Mouse (Mus musculus): ENCODE data around the gene Olfr960. TPM values are rescaled to one million over a fixed set of nuclear protein-coding genes. Genes with fewer than 3 reads are reported as not detected.

The Olfr960 gene
- not detected in 2 replicates for polyA plus RNA-seq (2014; fragmentation: Nextera tagmentation; extraction: Ambion mirVana)

GRCm38 (mm10) chr9:39621073-39621472 is at the start of gene Olfr960:
Olfr960 (plus strand) TSS chr9:39621373.
- ATAC-seq (ENCODE audit: low FRiP score, low TSS enrichment), result no peak
- Histone ChIP-seq H3K4me3 (replicated peaks; ENCODE audit: low read depth, low read length) (no peak within 1 kb of the TSS), H3K27ac (replicated peaks; ENCODE audit: low read depth, low read length) (no peak within 1 kb of the TSS), H3K36me3 (ENCODE audit: control insufficient read depth, insufficient read depth, low read length) (no peaks in the 10 kb centered on the region), H3K4me2 (ENCODE audit: low read length) (no peak within 1 kb of the TSS), H3K27me3 (ENCODE audit: control insufficient read depth, insufficient read depth, low read length) (no peaks in the 10 kb centered on the region), H3K9ac (replicated peaks; ENCODE audit: low read length) (no peak within 1 kb of the TSS), H3K4me1 (ENCODE audit: control insufficient read depth, insufficient read depth, low read length) (no peaks in the 10 kb centered on the region), H3K9me3 (ENCODE audit: control insufficient read depth, low read length) (no peaks in the 10 kb centered on the region)
- WGBS, result 60% methylated on average over 1 of the region's 1 CpGs
- no peak for DNase-seq

DNA sequence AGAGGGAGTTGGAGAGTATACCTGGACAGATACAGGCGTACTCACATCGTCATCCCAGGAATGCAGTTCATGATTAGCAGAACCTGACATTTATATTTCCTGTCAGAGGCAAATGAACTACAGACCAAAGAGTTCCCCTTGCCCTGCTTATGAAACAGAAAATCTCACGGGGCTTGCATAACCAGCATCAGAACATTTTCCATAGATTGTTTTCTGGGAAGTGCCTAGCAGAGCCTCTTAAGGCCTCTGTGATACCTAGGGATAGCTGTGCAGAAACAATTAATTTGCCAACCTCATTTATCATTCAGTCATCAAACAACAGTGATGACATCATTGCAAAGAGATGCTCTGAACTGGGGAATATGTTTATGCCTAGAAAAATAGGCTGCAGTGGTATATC is 45.7 kb upstream of the Olfr960 start, which contains the start of gene Olfr959:
Gene Olfr959, minus strand, starts transcription at position 101 of the 400 bp plus-strand sequence.
- Histone ChIP-seq H3K9me3 (ENCODE audit: control insufficient read depth, low read length) (no peaks in the 10 kb centered on the region), H3K9ac (replicated peaks; ENCODE audit: low read length) (no peak within 1 kb of the TSS), H3K36me3 (ENCODE audit: control insufficient read depth, insufficient read depth, low read length) (no peaks in the 10 kb centered on the region), H3K4me1 (ENCODE audit: control insufficient read depth, insufficient read depth, low read length) (no peaks in the 10 kb centered on the region), H3K27me3 (ENCODE audit: control insufficient read depth, insufficient read depth, low read length) (no peaks in the 10 kb centered on the region), H3K4me2 (ENCODE audit: low read length) (no peak within 1 kb of the TSS), H3K4me3 (replicated peaks; ENCODE audit: low read depth, low read length) (no peak within 1 kb of the TSS), H3K27ac (replicated peaks; ENCODE audit: low read depth, low read length) (no peak within 1 kb of the TSS)
- DNase-seq (no peak), ATAC-seq (ENCODE audit: low FRiP score, low TSS enrichment) (no peak)
- 91% methylated on average over 3 of the region's 3 CpGs for WGBS

GRCm38 (mm10) chr9:39577050-39577449 is 44.1 kb upstream of the Olfr960 start:
- no peaks in the 10 kb centered on the region for H3K27me3 ChIP-seq (ENCODE audit: control insufficient read depth, insufficient read depth, low read length)
- no peak overlapping the region for H3K27ac ChIP-seq (replicated peaks; ENCODE audit: low read depth, low read length)
- no peak for DNase-seq
- no peak overlapping the region for H3K4me2 ChIP-seq (ENCODE audit: low read length)
- no peak overlapping the region for H3K9ac ChIP-seq (replicated peaks; ENCODE audit: low read length)
- no peaks in the 10 kb centered on the region for H3K36me3 ChIP-seq (ENCODE audit: control insufficient read depth, insufficient read depth, low read length)
- no peak overlapping the region for H3K4me3 ChIP-seq (replicated peaks; ENCODE audit: low read depth, low read length)
- WGBS, result 92% methylated on average over 5 of the region's 5 CpGs
- no peaks in the 10 kb centered on the region for H3K4me1 ChIP-seq (ENCODE audit: control insufficient read depth, insufficient read depth, low read length)
- H3K9me3 ChIP-seq (ENCODE audit: control insufficient read depth, low read length), result no peaks in the 10 kb centered on the region
- no peak for ATAC-seq (ENCODE audit: low FRiP score, low TSS enrichment)

- Histone ChIP-seq H3K27me3 (ENCODE audit: control insufficient read depth, insufficient read depth, low read length) (no peaks in the 10 kb centered on the region), H3K4me2 (ENCODE audit: low read length) (peak overlapping the region; percentile 57), H3K9ac (replicated peaks; ENCODE audit: low read length) (peak overlapping the region; percentile 40), H3K27ac (replicated peaks; ENCODE audit: low read depth, low read length) (peak overlapping the region; percentile 66), H3K4me1 (ENCODE audit: control insufficient read depth, insufficient read depth, low read length) (0 out of 2 replicates have a peak, but pooled peaks cover 3% of the 10 kb centered on the region), H3K9me3 (ENCODE audit: control insufficient read depth, low read length) (no peaks in the 10 kb centered on the region), H3K4me3 (replicated peaks; ENCODE audit: low read depth, low read length) (peak overlapping the region; percentile 36), H3K36me3 (ENCODE audit: control insufficient read depth, insufficient read depth, low read length) (no peaks in the 10 kb centered on the region)
- ATAC-seq (ENCODE audit: low FRiP score, low TSS enrichment), result peak; percentile 92
- WGBS, result 0% methylated on average over 19 of the region's 19 CpGs
- DNase-seq, result peak; percentile 85
These were observed 18.4 kb upstream of the Olfr960 start for GRCm38 (mm10) chr9:39602536-39603332.

DNA sequence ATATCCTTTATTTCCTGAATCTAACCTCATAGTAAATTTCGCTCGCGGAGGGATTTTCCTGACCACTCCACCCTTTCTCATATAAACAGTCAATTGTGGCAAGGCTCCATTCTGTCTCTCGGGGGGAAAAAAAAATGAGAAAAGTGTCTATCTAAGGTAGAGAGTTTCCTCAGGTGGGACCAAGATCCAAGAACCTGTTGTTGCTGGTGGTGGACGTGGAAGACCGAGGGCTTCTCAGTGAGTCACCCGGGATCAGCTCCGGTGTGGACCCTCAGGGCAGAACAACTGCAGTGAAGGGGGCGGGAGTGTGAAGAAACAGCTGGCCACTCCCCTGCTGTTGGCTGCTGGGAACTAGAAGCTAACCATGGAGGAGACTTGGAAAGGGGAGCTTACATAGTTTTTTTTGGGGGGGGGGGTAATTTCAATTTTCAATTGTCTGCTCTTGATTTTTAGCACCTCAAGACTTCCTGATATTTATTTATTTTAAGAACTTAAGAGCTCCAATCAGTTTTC is 17.8 kb upstream of the Olfr960 start:
- WGBS, result under 1% methylated on average over 9 of the region's 9 CpGs
- ATAC-seq (ENCODE audit: low FRiP score, low TSS enrichment), result peak; percentile 69; the same call in 1 of the 2 replicates
- peak; percentile 66 for DNase-seq

GRCm38 (mm10) chr9:39603999-39604453 is 17.1 kb upstream of the Olfr960 start, which contains the start of gene AW551984:
AW551984 (minus strand) TSS chr9:39604403.
- Histone ChIP-seq H3K4me1 (ENCODE audit: control insufficient read depth, insufficient read depth, low read length) (0 out of 2 replicates have a peak, but pooled peaks cover 3% of the 10 kb centered on the region), H3K4me2 (ENCODE audit: low read length) (peak within 1 kb of the TSS; percentile 57), H3K27me3 (ENCODE audit: control insufficient read depth, insufficient read depth, low read length) (no peaks in the 10 kb centered on the region), H3K27ac (replicated peaks; ENCODE audit: low read depth, low read length) (peak within 1 kb of the TSS; percentile 66), H3K36me3 (ENCODE audit: control insufficient read depth, insufficient read depth, low read length) (no peaks in the 10 kb centered on the region), H3K9me3 (ENCODE audit: control insufficient read depth, low read length) (no peaks in the 10 kb centered on the region), H3K9ac (replicated peaks; ENCODE audit: low read length) (peak within 1 kb of the TSS; percentile 40), H3K4me3 (replicated peaks; ENCODE audit: low read depth, low read length) (peak within 1 kb of the TSS; percentile 36)
- WGBS, result 0% methylated on average over 8 of the region's 8 CpGs
- ATAC-seq (ENCODE audit: low FRiP score, low TSS enrichment) (no peak), DNase-seq (peak; percentile 66)

More for the DNA sequence above, 17.8 kb upstream of the Olfr960 start:
- Histone ChIP-seq H3K27ac (replicated peaks; ENCODE audit: low read depth, low read length) (peak overlapping the region; percentile 66), H3K9ac (replicated peaks; ENCODE audit: low read length) (peak overlapping the region; percentile 40), H3K4me3 (replicated peaks; ENCODE audit: low read depth, low read length) (peak overlapping the region; percentile 36), H3K4me1 (ENCODE audit: control insufficient read depth, insufficient read depth, low read length) (0 out of 2 replicates have a peak, but pooled peaks cover 3% of the 10 kb centered on the region), H3K9me3 (ENCODE audit: control insufficient read depth, low read length) (no peaks in the 10 kb centered on the region), H3K27me3 (ENCODE audit: control insufficient read depth, insufficient read depth, low read length) (no peaks in the 10 kb centered on the region), H3K36me3 (ENCODE audit: control insufficient read depth, insufficient read depth, low read length) (no peaks in the 10 kb centered on the region), H3K4me2 (ENCODE audit: low read length) (peak overlapping the region; percentile 57)

DNA sequence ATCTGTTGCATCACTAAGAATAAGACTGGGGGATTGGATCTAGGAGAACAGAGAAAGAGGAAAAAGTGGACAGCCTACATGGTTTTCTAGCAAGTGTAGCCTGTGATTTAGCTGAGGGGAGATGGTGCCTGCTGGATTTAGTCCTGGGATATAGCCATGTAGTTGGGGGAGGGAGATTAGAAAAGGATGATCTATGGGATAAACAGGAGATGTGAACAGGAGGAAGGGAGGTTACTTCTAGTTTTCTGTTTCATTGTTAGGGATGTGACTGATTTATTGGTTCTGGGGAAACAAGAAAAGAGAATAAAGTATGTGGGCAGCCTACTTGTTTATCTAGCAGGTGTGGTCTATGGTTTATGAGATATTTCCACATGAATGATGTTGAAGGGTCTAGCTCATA is 12.7 kb upstream of the Olfr960 start:
- H3K27ac ChIP-seq (replicated peaks; ENCODE audit: low read depth, low read length), result no peak overlapping the region
- no peak for ATAC-seq (ENCODE audit: low FRiP score, low TSS enrichment)
- H3K36me3 ChIP-seq (ENCODE audit: control insufficient read depth, insufficient read depth, low read length), result no peaks in the 10 kb centered on the region
- no peak overlapping the region for H3K4me2 ChIP-seq (ENCODE audit: low read length)
- no peaks in the 10 kb centered on the region for H3K27me3 ChIP-seq (ENCODE audit: control insufficient read depth, insufficient read depth, low read length)
- 0 out of 2 replicates have a peak, but pooled peaks cover 2% of the 10 kb centered on the region for H3K4me1 ChIP-seq (ENCODE audit: control insufficient read depth, insufficient read depth, low read length)
- DNase-seq, result no peak
- no peaks in the 10 kb centered on the region for H3K9me3 ChIP-seq (ENCODE audit: control insufficient read depth, low read length)
- H3K4me3 ChIP-seq (replicated peaks; ENCODE audit: low read depth, low read length), result no peak overlapping the region
- no peak overlapping the region for H3K9ac ChIP-seq (replicated peaks; ENCODE audit: low read length)

DNA sequence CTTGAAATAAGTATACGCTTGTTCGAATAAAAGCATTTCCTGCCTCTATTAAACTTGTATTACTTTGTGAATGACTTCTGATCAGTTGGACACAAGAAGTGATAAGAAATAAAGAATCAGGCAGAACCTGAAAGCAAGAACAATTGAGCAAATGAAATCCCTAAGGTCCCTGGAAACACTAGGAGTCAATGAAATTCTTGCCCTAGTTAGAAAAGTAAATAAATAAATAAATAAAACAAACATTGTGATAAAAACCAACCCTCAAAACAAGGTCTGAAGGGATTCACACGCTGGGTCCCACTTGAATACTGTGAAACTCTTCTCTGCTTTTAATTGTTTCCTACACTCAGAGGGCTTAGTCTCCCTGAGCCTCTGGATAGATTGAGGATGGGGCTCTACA is 10.8 kb upstream of the Olfr960 start, which contains the start of gene Olfr148:
Gene Olfr148, plus strand, starts transcription at position 301 of the 400 bp plus-strand sequence.
- H3K27ac ChIP-seq (replicated peaks; ENCODE audit: low read depth, low read length), result no peak within 1 kb of the TSS
- ATAC-seq (ENCODE audit: low FRiP score, low TSS enrichment) (no peak), DNase-seq (no peak)
- no peaks in the 10 kb centered on the region for H3K9me3 ChIP-seq (ENCODE audit: control insufficient read depth, low read length)
- no peak within 1 kb of the TSS for H3K4me3 ChIP-seq (replicated peaks; ENCODE audit: low read depth, low read length)
- H3K36me3 ChIP-seq (ENCODE audit: control insufficient read depth, insufficient read depth, low read length), result no peaks in the 10 kb centered on the region
- no peak within 1 kb of the TSS for H3K4me2 ChIP-seq (ENCODE audit: low read length)
- no peaks in the 10 kb centered on the region for H3K27me3 ChIP-seq (ENCODE audit: control insufficient read depth, insufficient read depth, low read length)
- no peaks in the 10 kb centered on the region for H3K4me1 ChIP-seq (ENCODE audit: control insufficient read depth, insufficient read depth, low read length)
- WGBS, result 70% methylated on average over 3 of the region's 3 CpGs
- H3K9ac ChIP-seq (replicated peaks; ENCODE audit: low read length), result no peak within 1 kb of the TSS
